ENCODE assay signal across 8 mouse cellular contexts in the genomic region with DNA sequence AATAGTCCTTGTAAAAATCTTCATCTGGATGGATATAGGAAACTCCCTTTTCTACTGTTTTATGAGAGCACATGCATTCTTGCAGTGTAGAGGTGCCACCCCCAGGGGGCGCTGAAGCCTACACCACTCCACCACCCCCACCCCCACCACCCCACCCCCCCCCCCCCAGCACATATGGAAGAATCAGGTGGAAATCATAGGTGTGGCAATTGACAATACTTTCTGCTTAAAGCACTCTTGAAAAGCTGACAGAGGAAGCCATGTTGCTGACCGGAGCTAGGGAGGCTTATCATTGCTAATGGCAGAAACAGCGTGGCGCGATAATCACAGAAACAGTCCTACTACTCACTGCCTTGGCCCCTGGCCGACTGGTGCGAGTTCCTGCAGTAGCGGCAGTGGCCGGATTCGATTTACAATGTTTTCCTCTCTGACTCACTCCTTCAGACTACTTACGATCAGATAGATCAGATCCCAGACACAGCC.
DNase-seq lines count a peak whose midpoint lies in the region; ATAC-seq and TF ChIP-seq lines count a peak whose summit lies in the region.

No protein-coding gene starts in this region.

- no peak for TF ChIP-seq POLR2A in limb, embryonic 14.5 days (IDR thresholded peaks at IDR 0.05; ENCODE audit: borderline replicate concordance, extremely low read depth, insufficient read depth, insufficient read length)

- peak; percentile 47 for ATAC-seq in heart, embryonic 15.5 days (replicated peaks; ENCODE audit: insufficient number of reproducible peaks, insufficient read depth, low FRiP score, low read depth)
- 0 out of 2 replicates have a peak, but pooled peaks have one; percentile 23 for ATAC-seq in limb, embryonic 14.5 days (ENCODE audit: low FRiP score, low read depth)
- ATAC-seq in stomach, postnatal 0 days (ENCODE audit: low FRiP score, low TSS enrichment): peak; percentile 57
- no peak for ATAC-seq in monocyte, adult 5-6 weeks (replicated peaks; ENCODE audit: insufficient number of reproducible peaks, low FRiP score, low TSS enrichment, poor library complexity, severe bottlenecking)

- H3K27me3 ChIP-seq in heart, embryonic 15.5 days: no peaks in the 10 kb centered on the region
- H3K27me3 ChIP-seq in limb, embryonic 14.5 days (ENCODE audit: control insufficient read depth, insufficient read depth, low read length): no peaks in the 10 kb centered on the region
- no peaks in the 10 kb centered on the region for H3K27me3 ChIP-seq in stomach, postnatal 0 days (ENCODE audit: control insufficient read depth, insufficient read depth, low read length)

- TF ChIP-seq EP300 in stomach, postnatal 0 days (optimal IDR thresholded peaks at IDR 0.05): no peak

- peak; percentile 53 to 57 for DNase-seq in cerebellum, postnatal 10 days
- DNase-seq in cerebellum, adult 11-12 months: no peak
- peak; percentile 31 for DNase-seq in 3T3-L1 (ENCODE audit: low read depth, low spot score)
- peak; percentile 29 for DNase-seq in embryo, embryonic 10.5 days (ENCODE audit: low spot score)
- DNase-seq in limb, embryonic 14.5 days (ENCODE audit: low spot score): peak; percentile 60
- peak; percentile 51 for DNase-seq in stomach, postnatal 0 days (ENCODE audit: low spot score)

- peak overlapping the region; percentile 59 for H3K4me2 ChIP-seq in heart, embryonic 15.5 days
- peak overlapping the region; percentile 35 for H3K4me2 ChIP-seq in limb, embryonic 14.5 days (replicated peaks; ENCODE audit: low read depth, low read length, severe bottlenecking)
- 0 out of 2 replicates have a peak overlapping the region, but pooled peaks have one; percentile 17 for H3K4me2 ChIP-seq in stomach, postnatal 0 days (replicated peaks; ENCODE audit: low read depth)

- no peaks in the 10 kb centered on the region for H3K36me3 ChIP-seq in heart, embryonic 15.5 days
- no peaks in the 10 kb centered on the region for H3K36me3 ChIP-seq in limb, embryonic 14.5 days (ENCODE audit: control insufficient read depth, insufficient read depth, low read length)
- no peaks in the 10 kb centered on the region for H3K36me3 ChIP-seq in stomach, postnatal 0 days (ENCODE audit: control insufficient read depth, insufficient read depth, low read length)

- TF ChIP-seq CTCF in stomach, postnatal 0 days (IDR thresholded peaks at IDR 0.05; ENCODE audit: low read depth): peak; percentile 52

- H3K9ac ChIP-seq in heart, embryonic 15.5 days: peak overlapping the region; percentile 40; the same call in 1 of the 2 replicates
- H3K9ac ChIP-seq in limb, embryonic 14.5 days (ENCODE audit: low read depth, low read length, severe bottlenecking): no peak overlapping the region
- no peak overlapping the region for H3K9ac ChIP-seq in stomach, postnatal 0 days (ENCODE audit: low read length)

- no peaks in the 10 kb centered on the region for H3K9me3 ChIP-seq in heart, embryonic 15.5 days (replicated peaks)
- no peaks in the 10 kb centered on the region for H3K9me3 ChIP-seq in limb, embryonic 14.5 days (ENCODE audit: control insufficient read depth, low read length)
- H3K9me3 ChIP-seq in stomach, postnatal 0 days (ENCODE audit: control insufficient read depth, low read length): no peaks in the 10 kb centered on the region

- peak overlapping the region; percentile 35 for H3K4me3 ChIP-seq in heart, embryonic 15.5 days
- no peak overlapping the region for H3K4me3 ChIP-seq in limb, embryonic 14.5 days (replicated peaks; ENCODE audit: low read length)
- H3K4me3 ChIP-seq in stomach, postnatal 0 days (ENCODE audit: low read depth, low read length): no peak overlapping the region

- H3K27ac ChIP-seq in heart, embryonic 15.5 days: peak overlapping the region; percentile 67
- 0 out of 2 replicates have a peak overlapping the region, but pooled peaks have one; percentile 2 for H3K27ac ChIP-seq in limb, embryonic 14.5 days (replicated peaks; ENCODE audit: low read depth, low read length)
- no peak overlapping the region for H3K27ac ChIP-seq in stomach, postnatal 0 days (replicated peaks)

- H3K4me1 ChIP-seq in heart, embryonic 15.5 days (replicated peaks): peaks cover 17% of the 10 kb centered on the region
- peaks cover 25% of the 10 kb centered on the region for H3K4me1 ChIP-seq in limb, embryonic 14.5 days (ENCODE audit: control insufficient read depth, insufficient read depth, low read length)
- no peaks in the 10 kb centered on the region for H3K4me1 ChIP-seq in stomach, postnatal 0 days (replicated peaks; ENCODE audit: control insufficient read depth, insufficient read depth)

- 17% methylated on average over 11 of the region's 11 CpGs for WGBS in heart, embryonic 15.5 days
- WGBS in limb, embryonic 14.5 days: 22% methylated on average over 11 of the region's 11 CpGs
- 25% methylated on average over 11 of the region's 11 CpGs for WGBS in stomach, postnatal 0 days
